Mouse (Mus musculus) E14TG2a.4 (cell line): Measurements from ENCODE around the gene Cux1.

Experiments
- H3K27me3 ChIP-seq: 2 replicates; pipeline ENCODE4 v1.6.1; 2014; ENCODE audit warnings: low read length, control low read depth; ENCODE audit not compliant: insufficient read depth
- H3K36me3 ChIP-seq: 2 replicates; pipeline ENCODE4 v1.6.1; 2014; ENCODE audit warnings: low read length, control low read depth; ENCODE audit not compliant: insufficient read depth
- H3K4me1 ChIP-seq: replicated peaks from 2 replicates; pipeline ENCODE4 v1.6.1; 2014; ENCODE audit warnings: low read depth, low read length, control low read depth
- H3K4me3 ChIP-seq: replicated peaks from 2 replicates; pipeline ENCODE4 v1.5.1; 2014; ENCODE audit warnings: mild to moderate bottlenecking, low read length
- H3K9me3 ChIP-seq: 2 replicates; pipeline ENCODE4 v1.6.1; 2014; ENCODE audit warnings: low read length, control low read depth
- CTCF ChIP-seq: conservative IDR thresholded peaks from 2 replicates; pipeline ENCODE4 v1.5.1; 2014; ENCODE audit warnings: low read length
- NANOG ChIP-seq: IDR thresholded peaks from 2 replicates; pipeline ENCODE4 v1.6.1; 2014; ENCODE audit warnings: borderline replicate concordance, low read length, mixed read lengths
- POU5F1 ChIP-seq: IDR thresholded peaks from 2 replicates; pipeline ENCODE4 v1.6.1; 2014; ENCODE audit warnings: low read length, borderline replicate concordance

The Cux1 gene

DNA sequence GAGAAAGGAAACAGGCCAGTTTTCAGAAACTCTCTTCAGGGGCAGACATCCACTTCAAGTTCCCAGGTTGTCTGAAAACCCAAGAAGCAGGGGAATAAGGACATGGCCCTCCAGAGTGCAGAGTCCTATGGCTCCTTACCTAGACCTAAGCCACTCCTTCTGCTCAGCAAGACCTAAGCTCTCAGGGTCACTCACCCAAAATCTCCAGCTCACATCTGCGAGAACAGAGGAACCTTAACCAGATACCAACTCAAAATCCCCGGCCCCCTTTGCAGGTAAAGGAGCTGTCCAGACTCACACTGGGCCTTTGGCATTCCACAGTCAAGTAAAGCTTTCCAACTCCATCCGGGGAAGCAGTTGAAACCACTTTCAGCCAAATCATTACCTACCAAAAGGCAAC, 3.3 kb downstream of the Cux1 start:
- Histone ChIP-seq H3K4me3 (no peak overlapping the region), H3K4me1 (peaks cover 67% of the 10 kb centered on the region), H3K9me3 (no peaks in the 10 kb centered on the region), H3K27me3 (peaks cover 31% of the 10 kb centered on the region), H3K36me3 (no peaks in the 10 kb centered on the region)
- TF ChIP-seq POU5F1 (no peak), CTCF (no peak), NANOG (no peak)

DNA sequence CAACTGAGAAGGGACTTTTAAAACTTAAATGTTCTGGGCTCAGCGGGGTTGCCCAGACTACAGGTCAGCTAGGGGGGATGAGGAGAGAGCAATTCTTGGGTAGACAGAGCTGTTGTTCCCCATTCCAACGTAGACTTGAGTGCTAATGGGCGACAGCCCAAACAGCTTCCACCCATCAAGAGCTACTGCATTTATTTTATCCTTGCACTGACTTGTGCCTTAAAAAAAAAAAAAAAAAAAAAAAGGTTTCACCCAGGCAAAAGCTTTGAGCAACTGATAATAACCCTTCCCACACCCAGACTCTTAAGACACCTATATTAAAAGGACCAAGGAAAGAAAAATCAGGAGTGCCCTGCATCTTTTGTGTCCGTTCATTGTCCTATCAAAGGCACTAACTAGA, 4.2 kb downstream of the Cux1 start:
- Histone ChIP-seq H3K36me3 (no peaks in the 10 kb centered on the region), H3K4me3 (no peak overlapping the region)
- TF ChIP-seq CTCF (no peak), NANOG (no peak), POU5F1 (no peak)

DNA sequence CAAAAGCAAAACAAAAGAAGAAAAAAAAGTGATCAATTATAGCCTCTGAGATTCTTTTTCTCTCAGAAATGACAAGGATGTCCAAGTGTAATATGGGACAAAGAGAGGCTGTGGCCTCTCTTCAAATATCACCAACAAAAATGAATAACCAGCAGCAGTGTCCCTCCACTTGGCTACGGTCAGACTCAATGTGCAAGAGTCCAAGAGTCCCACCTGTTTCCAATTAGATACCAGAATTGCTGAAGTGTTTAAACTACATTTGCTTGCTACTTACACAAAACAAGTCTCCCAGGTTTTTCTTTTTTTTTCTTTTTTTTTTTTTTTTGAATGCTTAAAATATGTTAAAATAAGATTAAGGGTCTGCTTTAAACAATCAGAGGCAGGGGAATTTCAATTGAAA, 5.1 kb downstream of the Cux1 start:
- Histone ChIP-seq H3K27me3 (peaks cover 19% of the 10 kb centered on the region), H3K4me1 (peaks cover 75% of the 10 kb centered on the region), H3K36me3 (peaks cover 4% of the 10 kb centered on the region; the same call in 1 of the 2 replicates), H3K4me3 (no peak overlapping the region), H3K9me3 (no peaks in the 10 kb centered on the region)
- TF ChIP-seq POU5F1 (no peak), CTCF (no peak), NANOG (no peak)

More for the DNA sequence above, 4.2 kb downstream of the Cux1 start:
- Histone ChIP-seq H3K27me3 (peaks cover 23% of the 10 kb centered on the region), H3K9me3 (no peaks in the 10 kb centered on the region), H3K4me1 (peaks cover 70% of the 10 kb centered on the region)

DNA sequence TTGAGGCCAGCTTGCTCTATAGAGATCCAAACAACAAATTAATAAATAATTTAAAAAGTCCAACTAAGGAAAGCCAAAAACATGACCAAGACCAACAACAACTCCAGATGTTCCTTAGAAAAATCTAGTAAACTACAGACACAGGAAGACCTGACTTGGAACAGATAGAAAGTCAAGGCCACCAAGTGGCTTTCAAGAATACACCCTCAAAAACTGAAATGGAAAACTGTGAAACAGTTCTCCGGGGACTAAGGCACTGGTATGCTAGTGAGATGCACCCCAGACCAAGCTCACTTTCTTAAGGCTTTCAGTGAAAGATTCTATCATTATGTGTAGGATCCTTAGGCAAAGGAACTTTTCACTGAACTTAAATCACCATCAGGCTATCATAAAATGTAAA, 5.6 kb downstream of the Cux1 start:
- Histone ChIP-seq H3K27me3 (peaks cover 19% of the 10 kb centered on the region), H3K9me3 (no peaks in the 10 kb centered on the region), H3K4me1 (peaks cover 80% of the 10 kb centered on the region), H3K36me3 (peaks cover 8% of the 10 kb centered on the region), H3K4me3 (no peak overlapping the region)
- no peak for TF ChIP-seq NANOG
- no peak for TF ChIP-seq POU5F1
- TF ChIP-seq CTCF = no peak

DNA sequence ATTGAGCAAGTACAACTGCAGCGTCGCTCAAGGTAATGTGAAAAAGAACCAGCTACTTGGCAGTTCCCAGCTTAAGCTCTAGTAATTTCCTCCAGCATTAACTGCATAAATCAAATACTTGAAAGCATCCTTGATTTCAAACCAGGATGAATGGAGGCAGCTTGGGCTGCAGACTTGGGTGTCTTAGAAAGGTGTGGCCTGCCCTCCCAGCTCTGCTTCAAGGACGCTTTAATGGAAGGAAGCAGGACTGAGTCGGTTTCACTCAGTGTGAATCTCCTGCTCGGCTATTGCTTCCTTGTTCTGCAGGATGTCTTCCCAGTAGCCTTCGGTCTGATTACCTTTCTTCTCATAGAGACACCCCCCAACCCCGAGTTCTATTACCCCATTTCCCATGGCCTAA, 6.6 kb downstream of the Cux1 start:
- Histone ChIP-seq H3K36me3 (peaks cover 11% of the 10 kb centered on the region), H3K27me3 (peaks cover 14% of the 10 kb centered on the region), H3K4me3 (0 out of 2 replicates have a peak overlapping the region, but pooled peaks have one; percentile 3), H3K4me1 (peaks cover 87% of the 10 kb centered on the region), H3K9me3 (no peaks in the 10 kb centered on the region)
- TF ChIP-seq POU5F1 = no peak
- no peak for TF ChIP-seq NANOG
- TF ChIP-seq CTCF = no peak

DNA sequence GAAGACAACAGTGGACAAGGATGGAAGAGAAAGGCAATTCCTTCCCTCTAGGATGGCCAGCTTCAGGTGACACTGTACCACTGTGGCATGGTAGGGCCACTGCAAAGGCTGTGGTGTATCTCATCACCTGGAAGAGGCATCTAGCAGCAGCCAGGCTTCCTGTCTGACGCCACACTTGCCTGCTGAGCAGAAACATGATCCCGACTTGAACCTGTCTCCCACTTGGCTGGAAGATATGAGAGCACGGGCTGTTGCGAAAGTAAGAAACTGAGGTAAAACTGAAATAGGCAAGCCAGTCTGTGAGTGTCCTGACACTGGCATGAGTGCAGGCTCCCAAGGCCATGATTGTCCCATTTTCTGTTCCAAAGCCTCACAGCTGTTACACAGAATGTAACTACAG, 9.8 kb downstream of the Cux1 start:
- peaks cover 11% of the 10 kb centered on the region for H3K36me3 ChIP-seq
- H3K4me1 ChIP-seq = peaks cover 84% of the 10 kb centered on the region
- H3K27me3 ChIP-seq = no peaks in the 10 kb centered on the region
- H3K9me3 ChIP-seq = no peaks in the 10 kb centered on the region
- TF ChIP-seq CTCF = no peak
- TF ChIP-seq NANOG = no peak
- no peak for TF ChIP-seq POU5F1
- H3K4me3 ChIP-seq = no peak overlapping the region

DNA sequence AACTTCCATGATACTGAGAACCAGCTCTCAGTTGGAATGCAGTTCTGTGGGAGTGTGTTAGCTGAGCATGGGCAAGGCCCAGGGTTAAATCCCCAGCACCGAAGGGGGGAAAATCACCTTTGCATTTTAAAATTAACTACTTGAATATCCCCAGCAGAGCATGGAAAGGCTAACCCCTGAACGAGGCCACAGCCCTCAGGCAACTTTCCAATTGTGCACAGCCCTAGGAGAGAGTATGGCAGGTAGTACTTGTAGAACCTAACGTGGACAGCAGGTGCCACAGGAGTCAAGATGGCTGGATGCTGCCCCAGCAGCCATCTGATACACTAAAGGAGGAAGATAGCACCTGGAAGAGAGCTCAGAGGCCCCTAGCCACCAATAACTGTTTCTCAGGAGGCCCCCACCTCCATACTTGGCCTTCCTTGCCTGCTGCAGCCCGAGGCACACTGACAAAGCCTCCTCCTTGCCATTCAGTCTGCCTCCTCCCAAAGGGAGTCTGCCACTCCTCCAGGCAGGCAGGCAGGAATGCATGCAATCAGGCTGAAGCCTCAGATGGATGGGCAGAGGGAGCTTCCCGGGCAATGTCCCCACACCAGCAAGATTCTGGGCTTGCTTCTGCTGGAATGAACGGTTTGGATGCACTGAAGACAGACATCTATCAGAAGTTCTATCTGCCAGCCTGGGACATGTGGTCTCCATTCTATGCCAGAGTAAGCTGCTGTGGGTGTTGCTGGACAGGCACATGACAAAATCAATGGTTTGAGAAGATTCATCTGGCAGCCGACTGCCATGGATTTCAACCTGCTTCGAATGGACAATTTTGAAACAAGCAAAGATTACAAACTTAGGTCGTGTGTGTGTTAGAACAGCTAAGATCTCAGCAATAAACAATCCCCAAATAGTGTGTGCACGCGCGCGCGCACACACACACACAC, 10.7 kb downstream of the Cux1 start:
- Histone ChIP-seq H3K9me3 (no peaks in the 10 kb centered on the region), H3K36me3 (peaks cover 11% of the 10 kb centered on the region), H3K27me3 (no peaks in the 10 kb centered on the region), H3K4me3 (no peak overlapping the region), H3K4me1 (peaks cover 86% of the 10 kb centered on the region)
- no peak for TF ChIP-seq POU5F1
- no peak for TF ChIP-seq NANOG
- TF ChIP-seq CTCF = no peak

DNA sequence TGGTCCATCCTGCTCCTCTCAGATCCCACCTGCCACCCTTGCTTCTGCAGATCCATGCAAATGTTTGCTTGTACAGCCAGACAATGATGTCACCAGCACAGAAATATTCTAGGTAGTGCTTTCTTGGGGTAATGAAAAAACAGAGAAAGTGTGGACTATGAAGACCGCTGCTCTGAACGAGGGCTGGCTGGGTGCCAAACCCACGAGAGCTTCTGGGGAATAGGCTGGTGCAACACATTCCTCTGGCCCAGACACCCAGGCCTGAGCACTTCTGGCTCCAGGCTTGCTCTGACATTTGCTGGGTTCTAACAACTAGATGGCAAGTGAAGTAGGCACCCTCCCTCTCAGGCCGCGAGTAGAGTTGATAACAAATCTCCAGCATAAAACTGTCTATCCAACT, 11.6 kb downstream of the Cux1 start:
- TF ChIP-seq NANOG (no peak), POU5F1 (no peak), CTCF (no peak)
- Histone ChIP-seq H3K27me3 (no peaks in the 10 kb centered on the region), H3K4me1 (peaks cover 86% of the 10 kb centered on the region), H3K9me3 (no peaks in the 10 kb centered on the region), H3K4me3 (no peak overlapping the region), H3K36me3 (peaks cover 11% of the 10 kb centered on the region)

DNA sequence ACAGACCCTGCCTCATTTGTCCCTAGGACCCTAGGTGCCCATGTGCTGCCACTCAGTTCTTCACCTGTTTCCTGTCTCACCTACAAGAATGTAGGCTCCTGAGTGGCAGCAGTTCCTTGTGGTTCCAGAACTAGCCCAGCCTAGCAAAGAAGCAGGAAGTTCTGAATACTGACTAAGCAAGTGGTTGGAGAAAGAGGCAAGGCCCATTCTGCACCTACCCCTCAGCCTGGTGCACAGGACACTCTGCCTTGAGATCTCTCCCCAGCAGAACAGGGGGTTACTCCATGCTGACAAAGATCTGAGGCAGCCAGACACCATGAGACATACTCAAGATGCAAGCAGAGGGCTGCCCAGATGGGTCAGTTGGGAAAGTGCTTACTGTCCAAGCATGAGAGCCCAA, 14.5 kb downstream of the Cux1 start:
- Histone ChIP-seq H3K9me3 (no peaks in the 10 kb centered on the region), H3K4me3 (no peak overlapping the region), H3K27me3 (no peaks in the 10 kb centered on the region), H3K36me3 (peaks cover 11% of the 10 kb centered on the region), H3K4me1 (peaks cover 87% of the 10 kb centered on the region)
- TF ChIP-seq NANOG = no peak
